Mouse (Mus musculus) megakaryocyte-erythroid progenitor cell, adult 5 weeks (primary cell): Measurements from ENCODE around the gene Vamp4. TPM values are rescaled to one million over a fixed set of nuclear protein-coding genes. Genes with fewer than 3 reads are reported as not detected.

Source experiments
- polyA plus RNA-seq: library from polyadenylated mRNA; stranded (reverse); fragments of >175 nt; gene quantifications from 2 replicates; pipeline ENCODE4 v1.2.3, GENCODE M21; 2012

Gene Vamp4
- polyA plus RNA-seq = 8.9 and 10.6 TPM in 2 replicates

DNA sequence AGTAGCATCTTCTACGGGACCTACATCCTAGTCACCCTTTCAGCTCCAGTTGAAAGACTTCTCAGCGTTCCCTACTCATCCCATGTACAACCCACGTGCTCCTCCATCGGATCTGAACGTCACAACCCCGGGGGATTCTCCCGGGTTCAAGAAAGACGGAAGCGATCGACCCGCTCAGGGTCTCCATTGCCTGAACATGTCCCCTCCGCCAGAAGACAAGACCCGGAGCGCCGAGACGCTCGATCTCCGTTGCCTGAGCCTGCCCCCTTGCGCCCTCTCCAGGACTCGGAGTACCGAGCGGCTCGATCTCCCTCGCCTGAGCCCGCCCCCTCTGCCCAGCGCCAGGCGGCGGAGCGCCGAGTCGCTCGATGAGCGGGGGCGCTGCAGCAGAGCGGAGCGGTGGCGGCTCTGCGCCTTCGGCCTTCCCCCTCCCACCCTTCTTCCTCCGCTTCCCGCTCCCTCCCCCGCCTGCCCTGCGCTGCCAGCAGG is at the start of gene Vamp4:
Gene Vamp4, plus strand, starts transcription at position 256 of the 489 bp plus-strand sequence.

DNA sequence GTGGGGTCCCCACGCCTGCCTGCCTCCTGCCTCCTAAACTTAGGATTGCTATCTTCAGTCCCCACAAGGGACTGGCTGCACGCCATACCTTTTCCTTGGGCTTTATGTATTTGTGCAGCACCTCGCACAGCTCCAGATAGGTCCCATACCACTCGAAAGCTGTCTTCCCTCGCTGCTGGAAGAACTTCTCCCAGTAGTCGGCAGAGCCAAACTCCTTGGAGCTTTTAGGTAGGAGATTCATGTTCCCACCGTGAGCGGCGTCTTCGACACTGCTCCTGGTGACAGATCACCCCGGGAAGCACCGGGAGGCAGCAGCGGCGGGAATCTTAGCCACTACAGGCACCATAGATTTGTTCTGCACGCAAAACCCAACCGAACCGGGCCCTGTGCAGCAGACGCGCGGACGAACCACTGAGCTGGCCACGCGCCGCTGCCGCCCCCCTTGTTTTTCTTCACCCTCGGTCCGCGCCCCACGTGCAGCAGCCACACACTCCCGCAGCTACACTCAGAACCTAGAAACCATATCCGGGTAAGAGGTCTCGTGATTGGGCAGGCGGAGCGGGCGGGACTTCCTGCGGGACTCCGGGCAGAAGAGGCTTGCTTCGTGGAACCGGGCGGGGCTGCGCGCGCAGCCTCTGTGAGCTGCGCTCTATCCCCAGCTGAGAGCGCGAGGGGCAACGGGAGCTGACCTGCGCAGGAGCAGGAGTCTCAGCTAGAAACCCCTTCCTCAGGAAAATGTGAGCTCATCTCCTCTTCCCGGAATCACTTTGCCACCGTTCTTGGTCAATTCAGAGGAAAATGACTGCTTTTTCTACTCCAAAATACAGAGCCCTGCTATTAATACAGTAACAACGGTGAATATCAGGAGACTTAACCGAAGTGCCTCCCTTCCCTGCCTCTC is 22.0 kb upstream of the Vamp4 start, which contains the start of gene Mettl13:
Gene Mettl13, minus strand, starts transcription at position 536 of the 901 bp plus-strand sequence.

DNA sequence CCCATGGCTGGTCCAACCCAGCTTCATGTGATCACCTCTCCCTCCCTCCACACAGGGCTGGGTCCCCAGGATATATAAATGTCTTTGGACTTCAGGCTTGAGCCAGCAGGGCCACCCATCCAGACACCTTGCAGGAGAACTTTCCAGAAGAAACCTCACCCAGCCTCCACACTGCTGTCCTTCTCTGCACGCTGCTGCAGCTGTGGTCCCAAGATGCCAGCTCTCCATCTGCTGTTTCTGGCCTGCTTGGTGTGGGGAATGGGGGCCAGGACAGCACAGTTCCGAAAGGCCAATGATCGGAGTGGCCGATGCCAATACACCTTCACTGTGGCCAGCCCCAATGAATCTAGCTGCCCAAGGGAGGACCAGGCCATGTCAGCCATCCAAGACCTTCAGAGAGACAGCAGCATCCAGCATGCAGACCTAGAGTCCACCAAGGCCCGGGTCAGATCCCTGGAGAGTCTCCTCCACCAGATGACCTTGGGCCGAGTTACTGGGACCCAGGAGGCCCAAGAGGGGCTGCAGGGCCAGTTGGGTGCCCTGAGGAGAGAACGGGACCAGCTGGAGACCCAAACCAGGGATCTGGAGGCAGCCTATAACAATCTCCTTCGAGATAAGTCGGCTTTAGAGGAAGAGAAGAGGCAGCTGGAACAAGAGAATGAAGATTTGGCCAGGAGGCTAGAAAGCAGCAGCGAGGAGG is 68.9 kb downstream of the Vamp4 start, which contains the start of gene Myoc:
Gene Myoc, plus strand, starts transcription at position 105 of the 700 bp plus-strand sequence.

Other genes with a start within 250 kb of the Vamp4 start
- gene Dnm3, start 92.5 kb upstream of the Vamp4 start, polyA plus RNA-seq = 0.20 and 0.28 TPM in 2 replicates
- gene Mettl13, start 22.0 kb upstream of the Vamp4 start, polyA plus RNA-seq = 7.6 and 10.2 TPM in 2 replicates
- gene Myoc, start 68.6 kb downstream of the Vamp4 start, polyA plus RNA-seq = not detected in 2 replicates
- gene Myocos, start 87.7 kb downstream of the Vamp4 start, polyA plus RNA-seq = not detected in 2 replicates
- 36.3 and 47.0 TPM in 2 replicates for gene Prrc2c, start 170.0 kb downstream of the Vamp4 start, polyA plus RNA-seq
- gene Fmo4, start 243.5 kb downstream of the Vamp4 start, polyA plus RNA-seq = not detected in 2 replicates